Mouse (Mus musculus) lung, adult 2 months (tissue): ENCODE data around the gene Foxp2.

Experiments
- CTCF ChIP-seq: fragments of 200-500 bp; IDR thresholded peaks from 2 replicates; pipeline ENCODE4 v1.5.1; 2011; ENCODE audit warnings: mild to moderate bottlenecking, low read length, control low read depth; ENCODE audit not compliant: insufficient read depth
- POLR2A ChIP-seq: fragments of 200-500 bp; IDR thresholded peaks from 2 replicates; pipeline ENCODE4 v1.6.1; 2011; ENCODE audit warnings: low read depth, mild to moderate bottlenecking, control low read depth, low read length, borderline replicate concordance; ENCODE audit errors: extremely low read depth

DNA sequence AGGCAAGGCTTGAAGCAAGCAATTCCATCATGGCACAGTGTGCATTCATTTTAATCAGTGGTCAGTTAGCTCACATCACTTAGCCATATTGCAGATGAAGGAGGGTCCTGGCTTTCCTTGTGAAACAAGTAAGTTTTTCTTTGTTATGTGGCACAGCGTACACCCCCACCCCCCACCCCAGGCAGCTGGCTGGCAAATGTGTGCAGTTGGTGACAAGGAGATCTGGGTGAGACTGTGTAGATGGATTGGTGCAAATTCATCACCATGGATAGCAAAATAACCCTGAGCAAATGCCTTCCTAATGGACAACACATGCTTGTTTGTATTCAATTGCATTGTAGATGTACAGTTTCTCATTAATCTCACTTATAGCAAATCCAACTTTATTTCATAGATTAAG lies 240.9 kb downstream of the Foxp2 start:
- TF ChIP-seq POLR2A: no peak
- no peak for TF ChIP-seq CTCF
